Mouse (Mus musculus): ENCODE results near the gene Syne3.

Gene Syne3

DNA sequence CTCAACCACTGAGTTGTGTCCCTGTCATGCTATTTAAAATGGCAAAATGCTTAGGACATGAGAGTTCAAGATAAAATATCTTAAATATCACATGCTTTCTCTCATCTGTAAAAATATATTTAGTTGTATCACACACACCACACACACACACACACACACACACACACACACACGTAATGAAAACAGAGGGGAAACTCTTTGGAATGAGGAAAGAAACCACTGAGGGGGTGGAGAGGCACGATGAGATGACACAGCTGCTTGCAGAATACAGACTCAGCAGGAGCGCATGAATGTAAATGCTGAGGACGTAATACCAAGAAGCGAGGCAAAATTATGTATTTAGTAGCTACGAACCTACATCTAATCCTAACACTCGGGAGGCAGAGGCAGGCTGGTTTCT, 32.7 kb downstream of the Syne3 start:
- in situ Hi-C loops (cut with MboI, MseI) = no loop called here

DNA sequence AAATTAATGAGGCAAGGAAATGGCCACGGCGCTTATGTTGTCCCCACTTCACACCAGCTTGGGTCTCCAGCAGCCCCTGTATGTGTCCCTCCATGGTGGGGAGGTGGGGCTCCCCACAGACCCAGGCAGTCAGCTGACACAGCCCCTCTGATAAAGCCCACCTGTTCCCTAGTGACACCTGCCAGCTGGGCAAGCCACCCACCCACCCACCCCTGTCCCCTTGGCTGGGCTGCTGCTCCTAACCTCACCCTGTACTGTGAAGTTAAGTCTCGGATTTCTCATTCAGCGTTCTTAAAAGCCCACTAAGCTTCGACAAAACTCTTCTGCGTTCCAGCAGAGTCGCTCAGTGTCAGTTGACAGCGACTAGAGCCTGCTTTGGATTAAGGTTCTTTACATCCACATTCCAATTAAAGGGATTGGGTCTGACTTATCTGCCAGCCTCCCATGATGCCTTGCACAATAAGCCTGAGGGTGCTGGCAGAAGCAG, 33.2 kb downstream of the Syne3 start:
- in situ Hi-C loops (cut with MboI, MseI) = no loop called here

GRCm38 (mm10) chr12:104972860-104973259, 36.7 kb downstream of the Syne3 start:
- in situ Hi-C loops (cut with MboI, MseI) = no loop called here

DNA sequence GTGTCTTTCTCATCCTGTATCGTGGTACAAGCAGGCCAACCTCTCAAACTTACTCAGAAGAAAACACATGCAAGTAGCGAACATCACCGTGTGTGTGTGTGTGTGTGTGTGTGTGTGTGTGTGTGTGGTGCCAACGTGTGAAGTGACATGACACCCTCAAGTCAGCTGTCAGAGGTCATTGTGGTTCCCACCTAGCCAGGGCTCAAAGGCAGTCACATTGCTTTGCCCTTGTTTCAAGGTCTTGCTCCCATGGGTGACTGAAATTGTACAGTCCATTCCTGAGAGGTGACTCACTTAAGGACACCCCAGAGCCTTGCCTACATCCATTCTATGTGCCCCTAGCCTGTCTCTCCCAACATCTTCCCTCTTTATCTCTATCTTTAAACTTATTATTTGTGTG, 40.0 kb downstream of the Syne3 start:
- in situ Hi-C loops (cut with MboI, MseI) = no loop called here

DNA sequence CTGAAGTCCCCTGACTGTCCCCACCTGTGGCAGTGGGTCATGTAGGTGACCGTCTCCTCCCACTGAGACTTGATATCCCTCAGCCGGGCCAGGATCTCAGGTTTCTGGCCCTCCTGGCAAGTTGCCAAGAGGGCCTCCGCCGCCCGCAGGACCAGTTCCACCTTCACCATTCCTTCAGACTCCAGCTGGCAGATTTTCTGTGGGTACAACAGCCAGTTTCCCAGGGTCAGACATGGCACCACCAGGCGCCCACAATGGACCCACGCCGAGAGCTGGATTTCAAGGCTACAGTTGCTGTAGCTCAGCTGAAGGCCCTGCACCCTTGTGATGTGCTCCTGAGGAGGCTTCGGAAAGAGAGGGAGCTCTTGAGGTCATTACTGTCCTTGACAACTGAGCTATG, 40.4 kb downstream of the Syne3 start:
- in situ Hi-C loops (cut with MboI, MseI) = no loop called here

- in situ Hi-C loops (cut with MboI, MseI) = loop anchor here (5.0 kb wide), 1 partner anchor 72 kb away; no protein-coding TSS in a partner anchor
These were observed 44.4 kb downstream of the Syne3 start for GRCm38 (mm10) chr12:104964953-104965911.

- in situ Hi-C loops (cut with MboI, MseI) = loop anchor here (5.0 kb wide), 1 partner anchor 77 kb away; no protein-coding TSS in a partner anchor
These were observed 49.2 kb downstream of the Syne3 start for GRCm38 (mm10) chr12:104960421-104960820.

GRCm38 (mm10) chr12:104959966-104960365, 49.6 kb downstream of the Syne3 start:
- in situ Hi-C loops (cut with MboI, MseI) = loop anchor here (5.0 kb wide), 1 partner anchor 77 kb away; no protein-coding TSS in a partner anchor

DNA sequence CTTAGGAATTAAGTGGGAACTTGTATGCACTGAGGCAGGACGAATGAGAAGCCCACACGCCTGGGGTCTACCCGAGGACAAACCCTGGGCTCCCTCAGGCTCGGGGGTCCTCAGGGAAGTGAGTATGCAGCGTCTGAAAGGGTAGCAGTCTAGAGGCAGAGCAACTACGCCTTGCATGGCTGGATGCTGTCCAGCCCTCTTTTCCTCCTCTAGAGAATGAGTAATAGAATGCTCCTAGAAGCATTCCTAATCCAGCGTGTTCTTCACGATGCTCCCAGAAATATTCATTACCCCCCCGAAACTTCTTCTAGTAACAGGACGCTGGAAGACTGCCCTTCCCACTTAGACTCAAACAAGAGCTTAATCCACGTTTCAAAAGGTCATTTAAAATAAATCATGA, 51.3 kb downstream of the Syne3 start:
- in situ Hi-C loops (cut with MboI, MseI) = no loop called here

GRCm38 (mm10) chr12:104957165-104957564, 52.4 kb downstream of the Syne3 start:
- in situ Hi-C loops (cut with MboI, MseI) = no loop called here

DNA sequence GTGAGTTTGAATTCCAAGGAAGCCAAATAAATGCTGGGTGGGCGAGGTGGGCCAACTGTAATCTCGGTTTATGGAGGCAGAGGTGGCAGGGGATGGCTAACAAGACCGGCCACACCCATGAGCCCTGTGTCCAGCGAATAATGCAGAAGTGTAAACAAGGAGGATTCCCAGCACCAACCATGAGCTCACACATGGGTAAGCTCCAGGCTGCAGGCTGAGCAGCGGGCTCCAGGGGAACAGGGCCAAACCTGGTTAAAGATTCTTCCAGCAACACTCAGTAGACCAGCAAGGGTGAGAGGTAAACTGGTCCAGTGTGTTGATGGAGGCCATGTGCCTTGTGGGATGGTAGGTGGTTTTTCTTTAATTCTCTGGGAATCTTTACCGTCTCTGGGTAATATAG, 53.2 kb downstream of the Syne3 start:
- in situ Hi-C loops (cut with MboI, MseI) = no loop called here

GRCm38 (mm10) chr12:104955003-104955800, 54.4 kb downstream of the Syne3 start:
- in situ Hi-C loops (cut with MboI, MseI) = no loop called here

- in situ Hi-C loops (cut with MboI, MseI) = no loop called here
These were observed 55.7 kb downstream of the Syne3 start for GRCm38 (mm10) chr12:104953941-104954340.

DNA sequence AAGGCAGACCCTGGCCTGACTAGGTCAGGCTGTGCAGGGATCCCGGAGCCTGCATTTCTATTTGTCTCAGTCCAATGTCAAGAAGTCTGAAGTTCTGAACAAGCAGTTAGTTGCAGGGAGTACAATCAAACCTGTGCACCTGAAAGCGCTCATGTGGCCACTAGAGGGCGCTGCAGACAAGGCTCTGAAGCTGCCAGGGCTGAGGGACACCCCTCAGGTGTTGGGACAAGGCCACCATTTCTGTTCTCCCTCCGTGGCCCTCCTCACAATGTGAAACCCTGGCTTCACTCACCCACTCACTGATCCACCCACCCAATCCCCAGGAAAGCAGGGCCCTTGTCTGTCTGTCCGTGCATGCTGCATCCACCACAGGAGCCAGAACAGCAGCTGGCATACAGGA, 57.2 kb downstream of the Syne3 start:
- in situ Hi-C loops (cut with MboI, MseI) = no loop called here

DNA sequence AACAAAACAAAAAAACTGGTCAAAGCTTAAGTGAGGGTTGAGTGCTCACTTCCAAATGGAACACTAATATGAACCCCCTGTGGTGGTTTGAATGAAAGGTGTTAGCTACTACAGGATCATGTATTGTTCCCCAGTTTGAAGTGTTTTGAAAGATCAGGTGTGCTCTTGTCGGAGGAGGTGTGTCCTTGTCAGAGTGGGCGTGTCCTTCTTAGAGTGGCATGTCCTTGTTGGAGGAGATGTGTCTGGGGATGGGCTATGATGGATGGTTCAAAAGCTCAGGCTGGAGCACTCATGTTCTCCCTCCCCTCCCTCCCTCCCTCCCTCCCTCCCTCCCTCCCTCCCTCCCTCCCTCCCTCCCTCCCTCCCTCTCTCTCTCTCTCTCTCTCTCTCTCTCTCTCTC, 61.7 kb downstream of the Syne3 start:
- in situ Hi-C loops (cut with MboI, MseI) = no loop called here

- in situ Hi-C loops (cut with MboI, MseI) = no loop called here
These were observed 63.4 kb downstream of the Syne3 start for GRCm38 (mm10) chr12:104946231-104946630.

- in situ Hi-C loops (cut with MboI, MseI) = no loop called here
These were observed 69.1 kb downstream of the Syne3 start for GRCm38 (mm10) chr12:104940466-104940865.

- in situ Hi-C loops (cut with MboI, MseI) = no loop called here
These were observed 69.6 kb downstream of the Syne3 start for GRCm38 (mm10) chr12:104940027-104940386.

DNA sequence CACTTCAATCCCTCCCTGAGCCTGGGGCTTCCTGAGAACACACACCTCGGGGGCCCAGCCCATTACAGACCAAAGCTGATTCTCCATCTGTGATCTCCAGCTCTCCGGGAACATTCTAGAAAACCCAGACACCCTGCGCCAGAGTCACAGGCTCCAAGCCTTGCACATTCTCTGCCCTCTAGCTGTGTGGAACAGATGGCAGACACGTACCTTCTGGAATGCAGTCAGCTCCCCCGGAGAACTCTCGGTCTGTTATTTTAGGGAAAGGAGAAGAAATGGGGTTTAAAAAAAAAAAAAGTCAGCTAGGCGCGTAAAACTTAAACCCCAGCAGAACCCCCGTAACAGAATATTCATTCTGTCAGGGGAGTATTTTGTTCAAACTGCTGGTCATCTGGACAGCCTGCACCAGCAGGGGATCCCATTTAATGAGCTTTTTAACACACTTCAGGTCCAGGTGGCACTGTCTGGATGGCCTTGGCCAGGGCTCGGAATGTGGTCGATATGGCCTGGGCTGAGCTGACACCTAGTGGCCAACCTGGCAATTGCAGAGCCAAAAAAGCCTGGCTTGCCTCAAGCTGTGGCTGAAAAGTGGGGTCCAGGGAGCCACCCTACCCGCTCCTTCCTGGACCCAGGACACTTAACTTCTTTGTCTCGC, 70.1 kb downstream of the Syne3 start:
- in situ Hi-C loops (cut with MboI, MseI) = no loop called here

DNA sequence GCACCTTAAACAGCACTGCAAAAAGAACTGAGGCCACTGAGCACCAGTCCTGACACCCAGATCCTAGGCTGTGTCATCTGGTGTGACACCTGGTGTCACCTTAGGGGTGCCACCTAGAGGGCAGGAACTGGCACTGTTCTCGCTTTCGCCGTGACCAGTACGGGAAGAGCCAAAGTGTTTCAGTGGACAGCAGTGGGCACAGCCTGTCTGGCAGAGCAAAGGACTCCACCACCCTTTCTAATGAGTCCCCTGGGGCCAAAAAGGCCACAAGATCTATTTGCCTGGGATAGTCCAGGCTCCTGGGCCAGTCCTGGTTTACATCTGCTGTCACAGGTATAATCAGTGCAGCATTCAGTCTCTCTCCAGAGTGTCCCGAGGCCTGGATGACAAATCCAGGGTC, 70.7 kb downstream of the Syne3 start:
- in situ Hi-C loops (cut with MboI, MseI) = no loop called here

DNA sequence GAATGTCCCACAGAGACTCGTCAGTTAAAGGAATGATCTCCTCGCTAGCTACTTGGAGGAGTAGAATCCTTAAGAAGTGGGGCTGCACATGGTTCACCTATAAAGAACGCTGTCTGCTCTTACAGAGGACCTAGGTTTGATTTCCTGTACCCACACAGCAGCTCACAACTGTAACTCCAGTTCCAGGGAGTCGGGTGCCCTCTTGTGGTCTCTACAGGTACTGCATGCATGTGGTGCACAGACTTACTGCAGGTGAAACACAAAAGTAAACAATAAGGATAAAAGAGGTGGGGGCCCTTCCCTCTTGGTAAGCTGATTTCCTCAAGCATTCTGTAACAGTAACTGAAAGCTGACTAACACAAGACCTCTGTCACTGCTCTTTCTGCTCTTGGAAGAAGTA, 73.4 kb downstream of the Syne3 start:
- in situ Hi-C loops (cut with MboI, MseI) = no loop called here

- in situ Hi-C loops (cut with MboI, MseI) = no loop called here
These were observed 74.5 kb downstream of the Syne3 start for GRCm38 (mm10) chr12:104935144-104935543.

Measured in regulatory T cell (primary cell).